Mouse (Mus musculus): ENCODE data around the gene Gm3755.
"Not testable (repeated sequence)": the region's sequence is repeated elsewhere in the genome, so short reads cannot be mapped to it uniquely, and the experiment has no call there.

GRCm38 (mm10) chr14:7422496-7422895 lies 28.2 kb downstream of the Gm3755 start:
- TF ChIP-seq EP300, CTCF (IDR thresholded peaks at IDR 0.05): not testable (repeated sequence)

All from lung, postnatal 0 days (tissue).